Mouse (Mus musculus): ENCODE results near the gene Rad18.
"Not testable (repeated sequence)": the region's sequence is repeated elsewhere in the genome, so short reads cannot be mapped to it uniquely, and the experiment has no call there.

Gene Rad18

GRCm38 (mm10) chr6:112696056-112696950 is at the start of gene Rad18:
Gene Rad18, minus strand, starts transcription at chr6:112696686.
- peak; percentile 65 to 75 for DNase-seq (ENCODE audit: low spot score in 2 of 2)

DNA sequence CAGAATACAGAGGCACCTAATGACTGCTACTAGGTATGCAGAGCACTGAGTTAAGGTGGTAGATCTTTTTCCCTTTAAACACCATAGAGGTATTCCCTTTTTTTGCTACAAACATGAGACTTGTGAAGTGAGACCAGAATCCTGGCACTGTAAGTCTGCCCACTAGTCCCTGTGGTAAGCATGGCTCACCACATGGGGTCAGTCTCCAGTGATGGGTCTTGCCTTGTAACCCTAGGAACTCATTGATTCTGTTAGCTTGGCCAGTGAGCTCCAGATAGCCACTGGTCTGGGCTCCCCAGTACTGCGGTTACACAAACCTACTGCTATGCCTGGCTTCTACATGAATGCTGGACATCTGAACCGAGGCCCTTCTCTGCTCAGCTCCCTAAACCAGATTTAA is 45.8 kb upstream of the Rad18 start:
- no peak for DNase-seq (ENCODE audit: low spot score in 2 of 2)

DNA sequence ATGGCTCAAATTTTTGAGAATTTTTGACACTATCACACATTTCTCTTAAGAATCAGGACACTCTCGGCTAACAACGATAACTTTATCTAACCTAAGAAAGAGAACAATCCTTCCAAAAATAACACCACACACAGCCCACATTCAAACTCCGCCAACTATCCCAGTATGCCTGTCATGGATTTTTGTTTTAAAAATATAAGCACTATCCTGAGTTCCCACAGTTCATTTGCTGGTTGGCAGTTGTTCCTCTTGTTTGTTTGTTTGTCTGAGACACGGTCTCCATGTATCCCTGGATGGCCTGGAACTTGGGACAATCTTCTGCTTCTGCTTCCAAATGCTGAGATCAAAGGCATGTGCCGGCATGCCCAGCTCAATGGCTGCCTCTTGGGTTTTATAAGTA is 45.3 kb upstream of the Rad18 start:
- no peak for DNase-seq (ENCODE audit: low spot score in 2 of 2)

DNA sequence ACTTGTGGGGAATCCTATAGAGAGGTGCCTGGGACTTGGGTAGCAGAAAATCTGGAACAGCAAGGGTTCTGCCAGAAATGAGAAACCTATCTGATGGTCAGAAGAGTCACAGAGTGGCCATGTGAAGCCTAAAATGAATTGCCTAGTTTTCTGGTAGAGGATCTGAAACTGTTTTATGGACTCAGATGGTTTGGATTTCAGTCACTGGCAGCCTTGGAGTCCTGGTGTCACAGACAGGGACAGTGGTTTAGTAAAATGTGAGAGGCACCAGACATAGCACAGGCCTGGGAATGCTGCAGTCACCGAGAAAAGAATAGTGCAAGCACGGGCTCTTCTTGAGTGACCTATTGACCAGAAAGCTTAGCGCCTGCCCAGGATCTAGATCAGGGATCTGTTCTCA is 43.1 kb upstream of the Rad18 start:
- no peak for DNase-seq (ENCODE audit: low spot score in 2 of 2)

- no peak for DNase-seq (ENCODE audit: low spot score in 2 of 2)
Observed at GRCm38 (mm10) chr6:112738924-112739323, 42.4 kb upstream of the Rad18 start.

- DNase-seq (ENCODE audit: low spot score in 2 of 2), result no peak
Observed at GRCm38 (mm10) chr6:112736471-112736870, 40.0 kb upstream of the Rad18 start.

- no peak for DNase-seq (ENCODE audit: low spot score in 2 of 2)
Observed at GRCm38 (mm10) chr6:112735054-112735453, 38.6 kb upstream of the Rad18 start.

- DNase-seq (ENCODE audit: low spot score in 2 of 2), result no peak
Observed at GRCm38 (mm10) chr6:112733942-112734341, 37.5 kb upstream of the Rad18 start.

- no peak for DNase-seq (ENCODE audit: low spot score in 2 of 2)
Observed at GRCm38 (mm10) chr6:112732434-112732833, 35.9 kb upstream of the Rad18 start.

GRCm38 (mm10) chr6:112731386-112731785 is 34.9 kb upstream of the Rad18 start:
- DNase-seq (ENCODE audit: low spot score in 2 of 2), result no peak

GRCm38 (mm10) chr6:112728760-112729422 is 32.4 kb upstream of the Rad18 start:
- peak; percentile 49 to 62 for DNase-seq (ENCODE audit: low spot score in 2 of 2)

DNA sequence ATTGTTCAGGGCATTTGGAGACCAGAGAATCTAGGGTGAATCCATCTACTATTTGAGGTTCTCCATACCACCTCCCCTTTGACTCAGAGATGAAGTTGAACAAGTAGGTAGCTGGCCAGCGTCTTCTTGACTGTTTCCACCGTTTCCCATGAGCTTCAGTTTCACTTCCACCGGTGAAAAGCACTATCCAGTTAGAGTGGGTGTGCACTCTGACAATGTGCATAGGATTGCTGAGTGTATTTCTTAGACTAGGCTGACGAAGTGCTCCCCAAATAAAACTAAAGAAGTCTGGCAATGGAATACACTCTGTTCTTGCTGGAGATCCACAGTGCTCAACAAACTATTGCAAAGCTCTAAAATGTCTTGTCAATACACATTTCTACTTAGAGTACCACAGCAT is 29.0 kb upstream of the Rad18 start:
- no peak for DNase-seq (ENCODE audit: low spot score in 2 of 2)

- no peak for DNase-seq (ENCODE audit: low spot score in 2 of 2)
Observed at GRCm38 (mm10) chr6:112720409-112721080, 24.1 kb upstream of the Rad18 start.

GRCm38 (mm10) chr6:112719983-112720382 is 23.5 kb upstream of the Rad18 start:
- DNase-seq (ENCODE audit: low spot score in 2 of 2), result no peak

- peak in 1 of 2 experiments; percentile 28 for DNase-seq (ENCODE audit: low spot score in 2 of 2)
Observed at GRCm38 (mm10) chr6:112717168-112717567, 20.7 kb upstream of the Rad18 start.

DNA sequence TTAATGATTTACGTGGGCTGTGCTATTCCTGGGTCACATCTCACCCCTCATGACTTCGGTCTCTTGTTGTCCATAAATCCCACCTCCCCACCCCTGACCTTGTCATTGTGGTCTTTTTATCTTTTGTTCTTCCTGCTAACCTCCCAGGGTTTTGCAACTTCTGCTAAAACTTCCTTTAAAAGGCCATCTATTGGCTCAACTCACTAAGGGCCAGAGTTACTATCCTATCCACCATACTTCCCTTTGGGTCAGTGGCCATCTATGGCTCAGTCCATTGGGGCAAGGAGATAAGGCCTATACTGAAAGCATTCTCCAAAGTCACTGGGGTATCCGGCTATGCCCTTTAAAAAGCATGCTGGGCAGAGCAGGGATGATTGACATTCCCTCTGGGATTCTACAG is 17.5 kb upstream of the Rad18 start:
- DNase-seq (ENCODE audit: low spot score in 2 of 2), result no peak

DNA sequence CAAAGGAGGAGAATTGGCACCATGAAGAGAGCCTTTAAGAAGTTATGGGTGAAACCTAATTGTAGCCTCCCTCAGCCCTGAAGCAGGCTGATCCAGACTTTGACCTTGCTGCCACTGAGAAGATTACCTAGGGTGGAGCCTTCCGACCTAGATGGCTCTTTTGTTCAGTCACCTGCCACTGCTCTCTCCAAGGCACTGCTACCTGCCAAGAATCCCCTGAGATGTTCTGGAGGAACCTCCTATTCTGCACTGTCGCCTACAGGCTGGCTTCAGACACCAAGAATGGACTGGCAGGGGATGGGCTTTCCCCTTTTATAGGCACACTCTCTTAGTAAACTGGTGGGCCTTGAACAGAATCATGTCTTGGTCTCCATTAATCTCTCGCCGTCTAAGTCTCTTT is 5.8 kb upstream of the Rad18 start:
- DNase-seq (ENCODE audit: low spot score in 2 of 2), result not testable (repeated sequence)

- DNase-seq (ENCODE audit: low spot score in 2 of 2), result peak in 1 of 2 experiments; percentile 48
Observed at GRCm38 (mm10) chr6:112700392-112700791, 3.9 kb upstream of the Rad18 start.

- DNase-seq (ENCODE audit: low spot score in 2 of 2), result no peak
Observed at GRCm38 (mm10) chr6:112699115-112699514, 2.6 kb upstream of the Rad18 start.

DNA sequence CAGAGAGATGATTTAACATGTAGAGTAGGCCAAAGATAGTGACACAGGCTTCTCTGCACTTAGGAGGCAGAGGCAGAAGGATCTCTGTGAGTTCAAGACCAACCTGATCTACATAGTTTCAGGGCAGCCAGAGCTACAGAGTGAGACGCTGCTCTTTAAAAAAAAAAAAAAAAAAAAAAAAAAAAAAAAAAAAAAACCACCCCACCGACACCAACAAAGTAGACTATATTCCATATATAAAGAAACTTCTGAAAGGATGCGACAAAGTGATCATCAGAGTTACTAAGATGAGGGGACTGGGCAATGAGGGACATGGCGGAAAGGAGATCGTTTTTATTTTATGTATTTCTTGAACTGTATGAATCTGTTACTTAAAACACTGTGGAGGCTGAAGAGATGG is 2.0 kb downstream of the Rad18 start:
- no peak for DNase-seq (ENCODE audit: low spot score in 2 of 2)

GRCm38 (mm10) chr6:112691523-112691922 is 5.0 kb downstream of the Rad18 start:
- no peak for DNase-seq (ENCODE audit: low spot score in 2 of 2)

GRCm38 (mm10) chr6:112688033-112688432 is 8.5 kb downstream of the Rad18 start:
- no peak for DNase-seq (ENCODE audit: low spot score in 2 of 2)
